Mouse (Mus musculus) intestine, postnatal 0 days (tissue): Measurements from ENCODE around the gene Sestd1. TPM values are rescaled to one million over a fixed set of nuclear protein-coding genes. Genes with fewer than 3 reads are reported as not detected.

ENCODE experiments used
- ATAC-seq: fragments of 200-750 bp; cut with Nextera tagmentation; 2 replicates; pipeline ENCODE4 v1.8.0; 2017; ENCODE audit warnings: mild to moderate bottlenecking, moderate TSS enrichment, moderate library complexity
- H3K27ac ChIP-seq: fragments of 300-500 bp; sonication (generic); 2 replicates; pipeline ENCODE4 v1.5.1; 2014; ENCODE audit warnings: mild to moderate bottlenecking, low read depth, low read length, moderate library complexity
- H3K27me3 ChIP-seq: fragments of 300-500 bp; sonication (generic); replicated peaks from 2 replicates; pipeline ENCODE4 v1.6.1; 2014; ENCODE audit warnings: low read length, mixed read lengths; ENCODE audit not compliant: control insufficient read depth, insufficient read depth
- H3K36me3 ChIP-seq: fragments of 300-500 bp; sonication (generic); 2 replicates; pipeline ENCODE4 v1.6.1; 2014; ENCODE audit warnings: mild to moderate bottlenecking, moderate library complexity; ENCODE audit not compliant: control insufficient read depth, insufficient read depth
- H3K4me1 ChIP-seq: fragments of 300-500 bp; sonication (generic); replicated peaks from 2 replicates; pipeline ENCODE4 v1.6.1; 2014; ENCODE audit warnings: antibody characterized with exemption, low read length, mixed read lengths; ENCODE audit not compliant: control insufficient read depth, insufficient read depth
- H3K4me2 ChIP-seq: fragments of 300-500 bp; sonication (generic); replicated peaks from 2 replicates; pipeline ENCODE4 v1.6.1; 2014; ENCODE audit warnings: low read depth, mild to moderate bottlenecking, moderate library complexity
- H3K4me3 ChIP-seq: fragments of 300-500 bp; sonication (generic); 2 replicates; pipeline ENCODE4 v1.5.1; 2014; ENCODE audit warnings: low read depth, low read length
- H3K9ac ChIP-seq: fragments of 300-500 bp; sonication (generic); 2 replicates; pipeline ENCODE4 v1.6.1; 2014; ENCODE audit warnings: mild to moderate bottlenecking, low read depth, low read length
- H3K9me3 ChIP-seq: fragments of 300-500 bp; sonication (generic); 2 replicates; pipeline ENCODE4 v1.6.1; 2016; ENCODE audit warnings: mixed run types; ENCODE audit not compliant: control insufficient read depth
- CTCF ChIP-seq: sonication (generic); IDR thresholded peaks from 2 replicates; pipeline ENCODE4 v1.5.1; 2016; ENCODE audit warnings: low read depth, mild to moderate bottlenecking, control low read depth, antibody characterized with exemption, moderate library complexity
- WGBS: fragments of 180-500 bp; shearing (Covaris S2); extraction: QIAGEN DNeasy Blood & Tissue Kit; methylation state at CpG from one replicate; pipeline ENCODE4 v1.1.7; 2014; 5-methylcytosine and 5-hydroxymethylcytosine counted together
- polyA plus RNA-seq: library from polyadenylated mRNA; unstranded; fragments of >200 nt; fragmentation: Nextera tagmentation; extraction: Ambion mirVana; gene quantifications from 2 replicates; pipeline ENCODE4 v1.2.1, GENCODE M21; 2015

Sestd1 gene
- 10.8 and 11.2 TPM in 2 replicates for polyA plus RNA-seq

- TF ChIP-seq CTCF, result no peak
- ATAC-seq, result peak; percentile 73
- peak within 1 kb of the TSS; percentile 97 for H3K4me2 ChIP-seq
- peak within 1 kb of the TSS; percentile 60 for H3K27ac ChIP-seq
- H3K27me3 ChIP-seq, result no peaks in the 10 kb centered on the region
- 7% methylated on average over 37 of the region's 73 CpGs for WGBS
- no peaks in the 10 kb centered on the region for H3K9me3 ChIP-seq
- peak within 1 kb of the TSS; percentile 91 for H3K4me3 ChIP-seq
- peaks cover 5% of the 10 kb centered on the region; the same call in 1 of the 2 replicates for H3K4me1 ChIP-seq
- no peaks in the 10 kb centered on the region for H3K36me3 ChIP-seq
- peak within 1 kb of the TSS; percentile 93 for H3K9ac ChIP-seq
Measured at GRCm38 (mm10) chr2:77280512-77281409, at the start of gene Sestd1. Sestd1 (minus strand) TSS chr2:77280592.

- H3K4me2 ChIP-seq, result no peak overlapping the region
- no peaks in the 10 kb centered on the region for H3K9me3 ChIP-seq
- H3K9ac ChIP-seq, result no peak overlapping the region
- TF ChIP-seq CTCF, result no peak
- ATAC-seq, result no peak
- H3K4me3 ChIP-seq, result no peak overlapping the region
- no peak overlapping the region for H3K27ac ChIP-seq
- H3K36me3 ChIP-seq, result no peaks in the 10 kb centered on the region
- H3K4me1 ChIP-seq, result 0 out of 2 replicates have a peak, but pooled peaks cover 3% of the 10 kb centered on the region
- 74% methylated on average over 3 of the region's 3 CpGs for WGBS
- no peaks in the 10 kb centered on the region for H3K27me3 ChIP-seq
Measured at GRCm38 (mm10) chr2:77327246-77327645, 46.9 kb upstream of the Sestd1 start.

GRCm38 (mm10) chr2:77323739-77324138 lies 43.3 kb upstream of the Sestd1 start:
- TF ChIP-seq CTCF, result no peak
- Histone ChIP-seq H3K4me1 (0 out of 2 replicates have a peak, but pooled peaks cover 3% of the 10 kb centered on the region), H3K9me3 (no peaks in the 10 kb centered on the region), H3K27ac (no peak overlapping the region), H3K27me3 (no peaks in the 10 kb centered on the region), H3K9ac (no peak overlapping the region), H3K4me3 (no peak overlapping the region), H3K36me3 (no peaks in the 10 kb centered on the region), H3K4me2 (no peak overlapping the region)
- WGBS, result 53% methylated on average over 6 of the region's 6 CpGs
- no peak for ATAC-seq

GRCm38 (mm10) chr2:77323156-77323555 lies 42.8 kb upstream of the Sestd1 start:
- TF ChIP-seq CTCF, result no peak
- Histone ChIP-seq H3K9ac (no peak overlapping the region), H3K36me3 (no peaks in the 10 kb centered on the region), H3K27ac (no peak overlapping the region), H3K9me3 (no peaks in the 10 kb centered on the region), H3K4me3 (no peak overlapping the region), H3K4me2 (no peak overlapping the region), H3K4me1 (0 out of 2 replicates have a peak, but pooled peaks cover 3% of the 10 kb centered on the region), H3K27me3 (no peaks in the 10 kb centered on the region)
- WGBS, result 41% methylated on average over 9 of the region's 9 CpGs
- no peak for ATAC-seq

- H3K4me3 ChIP-seq, result no peak overlapping the region
- H3K4me2 ChIP-seq, result no peak overlapping the region
- 0 out of 2 replicates have a peak, but pooled peaks cover 3% of the 10 kb centered on the region for H3K4me1 ChIP-seq
- H3K27me3 ChIP-seq, result no peaks in the 10 kb centered on the region
- no peaks in the 10 kb centered on the region for H3K9me3 ChIP-seq
- TF ChIP-seq CTCF, result no peak
- ATAC-seq, result no peak
- H3K36me3 ChIP-seq, result no peaks in the 10 kb centered on the region
- H3K9ac ChIP-seq, result no peak overlapping the region
- no peak overlapping the region for H3K27ac ChIP-seq
- 94% methylated on average over 5 of the region's 5 CpGs for WGBS
Measured at GRCm38 (mm10) chr2:77319196-77319595, 38.8 kb upstream of the Sestd1 start.

GRCm38 (mm10) chr2:77316961-77317360 lies 36.6 kb upstream of the Sestd1 start:
- H3K27me3 ChIP-seq, result no peaks in the 10 kb centered on the region
- H3K4me2 ChIP-seq, result no peak overlapping the region
- no peaks in the 10 kb centered on the region for H3K36me3 ChIP-seq
- no peak for ATAC-seq
- no peaks in the 10 kb centered on the region for H3K4me1 ChIP-seq
- H3K4me3 ChIP-seq, result no peak overlapping the region
- 40% methylated on average over 7 of the region's 7 CpGs for WGBS
- H3K9ac ChIP-seq, result no peak overlapping the region
- H3K9me3 ChIP-seq, result no peaks in the 10 kb centered on the region
- no peak overlapping the region for H3K27ac ChIP-seq
- no peak for TF ChIP-seq CTCF
